Mouse (Mus musculus) frontal cortex, postnatal 14 days (tissue): ENCODE results near the gene Vma21.

Experiments
- DNase-seq, 2 experiments: peaks; one replicate each; pipeline ENCODE4 v3.0.0; 2022; ENCODE audit warnings: low spot score in 2 of 2

Vma21 gene

GRCm38 (mm10) chrX:71815631-71816345 lies at the start of gene Vma21:
Vma21 (plus strand) TSS chrX:71815924.
- DNase-seq = peak in 1 of 2 experiments; percentile 6

GRCm38 (mm10) chrX:71767909-71768308 lies 47.8 kb upstream of the Vma21 start:
- DNase-seq = no peak

- no peak for DNase-seq
These were observed 24.6 kb upstream of the Vma21 start for GRCm38 (mm10) chrX:71791106-71791505.

GRCm38 (mm10) chrX:71797766-71798165 lies 18.0 kb upstream of the Vma21 start:
- no peak for DNase-seq

- no peak for DNase-seq
These were observed 16.8 kb upstream of the Vma21 start for GRCm38 (mm10) chrX:71798883-71799282.

- no peak for DNase-seq
These were observed 3.5 kb upstream of the Vma21 start for GRCm38 (mm10) chrX:71811966-71812835.

GRCm38 (mm10) chrX:71816401-71816857 lies 705 bp downstream of the Vma21 start:
- DNase-seq = peak; percentile 77 to 80

- DNase-seq = no peak
These were observed 1.2 kb downstream of the Vma21 start for GRCm38 (mm10) chrX:71816931-71817361.

- DNase-seq = no peak
These were observed 23.2 kb downstream of the Vma21 start for GRCm38 (mm10) chrX:71838911-71839310.

GRCm38 (mm10) chrX:71846696-71847095 lies 31.0 kb downstream of the Vma21 start:
- no peak for DNase-seq

- DNase-seq = no peak
These were observed 38.1 kb downstream of the Vma21 start for GRCm38 (mm10) chrX:71853798-71854197.
